Mouse (Mus musculus): ENCODE data around the gene Pemt. TPM values are rescaled to one million over a fixed set of nuclear protein-coding genes. Genes with fewer than 3 reads are reported as not detected.
A peak's percentile ranks its signal among the peaks of the same experiment; 100 is the strongest.

The Pemt gene
- polyA plus RNA-seq, 1 experiment from 2014 or later = 10.8 TPM

GRCm38 (mm10) chr11:60042277-60042676 lies 4.0 kb downstream of the Pemt start:
- Histone ChIP-seq H3K36me3 (no peaks in the 10 kb centered on the region), H3K27ac (replicated peaks) (no peak overlapping the region), H3K9me3 (replicated peaks) (no peaks in the 10 kb centered on the region), H3K4me1 (peaks cover 14% of the 10 kb centered on the region), H3K27me3 (ENCODE audit: low read depth, poor library complexity, severe bottlenecking) (no peaks in the 10 kb centered on the region), H3K4me3 (no peak overlapping the region)
- no peak for DNase-seq (ENCODE audit: low spot score)

- DNase-seq (ENCODE audit: low spot score) = no peak
- Histone ChIP-seq H3K9me3 (replicated peaks) (no peaks in the 10 kb centered on the region), H3K27me3 (ENCODE audit: low read depth, poor library complexity, severe bottlenecking) (no peaks in the 10 kb centered on the region), H3K27ac (replicated peaks) (no peak overlapping the region; the same call in 1 of the 2 replicates), H3K36me3 (no peaks in the 10 kb centered on the region), H3K4me1 (no peaks in the 10 kb centered on the region; the same call in 1 of the 2 replicates), H3K4me3 (no peak overlapping the region)
- WGBS = 80% methylated on average over 5 of the region's 5 CpGs
These were observed 9.6 kb downstream of the Pemt start for GRCm38 (mm10) chr11:60036537-60037220.

GRCm38 (mm10) chr11:60034911-60035400 lies 11.3 kb downstream of the Pemt start:
- Histone ChIP-seq H3K36me3 (no peaks in the 10 kb centered on the region), H3K4me1 (no peaks in the 10 kb centered on the region; the same call in 1 of the 2 replicates), H3K9me3 (replicated peaks) (no peaks in the 10 kb centered on the region), H3K4me3 (no peak overlapping the region), H3K27ac (replicated peaks) (no peak overlapping the region), H3K27me3 (ENCODE audit: low read depth, poor library complexity, severe bottlenecking) (no peaks in the 10 kb centered on the region)
- DNase-seq (ENCODE audit: low spot score) = no peak
- 87% methylated on average over 8 of the region's 8 CpGs for WGBS

- H3K4me3 ChIP-seq = no peak overlapping the region
- no peaks in the 10 kb centered on the region for H3K27me3 ChIP-seq (ENCODE audit: low read depth, poor library complexity, severe bottlenecking)
- H3K4me1 ChIP-seq = no peaks in the 10 kb centered on the region; the same call in 1 of the 2 replicates
- WGBS = 75% methylated on average over 6 of the region's 6 CpGs
- no peaks in the 10 kb centered on the region for H3K36me3 ChIP-seq
- H3K27ac ChIP-seq (replicated peaks) = no peak overlapping the region
- no peaks in the 10 kb centered on the region for H3K9me3 ChIP-seq (replicated peaks)
- DNase-seq (ENCODE audit: low spot score) = no peak
These were observed 12.0 kb downstream of the Pemt start for GRCm38 (mm10) chr11:60034293-60034692.

- Histone ChIP-seq H3K4me1 (no peaks in the 10 kb centered on the region; the same call in 1 of the 2 replicates), H3K27me3 (ENCODE audit: low read depth, poor library complexity, severe bottlenecking) (no peaks in the 10 kb centered on the region), H3K27ac (replicated peaks) (no peak overlapping the region), H3K9me3 (replicated peaks) (no peaks in the 10 kb centered on the region), H3K36me3 (no peaks in the 10 kb centered on the region), H3K4me3 (no peak overlapping the region)
- WGBS = 89% methylated on average over 6 of the region's 6 CpGs
- no peak for DNase-seq (ENCODE audit: low spot score)
These were observed 13.5 kb downstream of the Pemt start for GRCm38 (mm10) chr11:60032586-60033430.

GRCm38 (mm10) chr11:60030747-60031331 lies 15.4 kb downstream of the Pemt start:
- H3K36me3 ChIP-seq = no peaks in the 10 kb centered on the region
- no peak for DNase-seq (ENCODE audit: low spot score)
- H3K27ac ChIP-seq (replicated peaks) = peak overlapping the region; percentile 38
- no peaks in the 10 kb centered on the region for H3K9me3 ChIP-seq (replicated peaks)
- H3K27me3 ChIP-seq (ENCODE audit: low read depth, poor library complexity, severe bottlenecking) = no peaks in the 10 kb centered on the region
- 91% methylated on average over 4 of the region's 4 CpGs for WGBS
- H3K4me3 ChIP-seq = no peak overlapping the region
- no peaks in the 10 kb centered on the region; the same call in 1 of the 2 replicates for H3K4me1 ChIP-seq

GRCm38 (mm10) chr11:60029976-60030375 lies 16.3 kb downstream of the Pemt start:
- DNase-seq (ENCODE audit: low spot score) = no peak
- WGBS = 79% methylated on average over 9 of the region's 9 CpGs
- Histone ChIP-seq H3K4me3 (no peak overlapping the region), H3K4me1 (no peaks in the 10 kb centered on the region; the same call in 1 of the 2 replicates), H3K9me3 (replicated peaks) (no peaks in the 10 kb centered on the region), H3K36me3 (no peaks in the 10 kb centered on the region), H3K27me3 (ENCODE audit: low read depth, poor library complexity, severe bottlenecking) (no peaks in the 10 kb centered on the region), H3K27ac (replicated peaks) (no peak overlapping the region)

GRCm38 (mm10) chr11:60027913-60028875 lies 18.1 kb downstream of the Pemt start:
- Histone ChIP-seq H3K27ac (replicated peaks) (no peak overlapping the region), H3K27me3 (ENCODE audit: low read depth, poor library complexity, severe bottlenecking) (no peaks in the 10 kb centered on the region), H3K36me3 (no peaks in the 10 kb centered on the region), H3K4me1 (no peaks in the 10 kb centered on the region; the same call in 1 of the 2 replicates), H3K4me3 (no peak overlapping the region), H3K9me3 (replicated peaks) (no peaks in the 10 kb centered on the region)
- no peak for DNase-seq (ENCODE audit: low spot score)
- 81% methylated on average over 10 of the region's 10 CpGs for WGBS

GRCm38 (mm10) chr11:60027272-60027671 lies 19.0 kb downstream of the Pemt start:
- peak; percentile 78 for DNase-seq (ENCODE audit: low spot score)
- Histone ChIP-seq H3K4me1 (no peaks in the 10 kb centered on the region; the same call in 1 of the 2 replicates), H3K27me3 (ENCODE audit: low read depth, poor library complexity, severe bottlenecking) (no peaks in the 10 kb centered on the region), H3K4me3 (no peak overlapping the region), H3K27ac (replicated peaks) (no peak overlapping the region), H3K9me3 (replicated peaks) (no peaks in the 10 kb centered on the region), H3K36me3 (no peaks in the 10 kb centered on the region)
- 0% methylated on average over 2 of the region's 2 CpGs for WGBS

- no peaks in the 10 kb centered on the region for H3K9me3 ChIP-seq (replicated peaks)
These were observed 20.1 kb downstream of the Pemt start for GRCm38 (mm10) chr11:60026166-60026565.

GRCm38 (mm10) chr11:60021201-60021600 lies 25.1 kb downstream of the Pemt start:
- no peak for DNase-seq (ENCODE audit: low spot score)
- H3K27ac ChIP-seq (replicated peaks) = no peak overlapping the region
- 87% methylated on average over 6 of the region's 6 CpGs for WGBS

More at GRCm38 (mm10) chr11:60026166-60026565, 20.1 kb downstream of the Pemt start:
- Histone ChIP-seq H3K4me1 (no peaks in the 10 kb centered on the region), H3K27ac (replicated peaks) (no peak overlapping the region), H3K36me3 (no peaks in the 10 kb centered on the region), H3K4me3 (no peak overlapping the region), H3K27me3 (ENCODE audit: low read depth, poor library complexity, severe bottlenecking) (no peaks in the 10 kb centered on the region)
- no peak for DNase-seq (ENCODE audit: low spot score)
- WGBS = 77% methylated on average over 5 of the region's 5 CpGs

GRCm38 (mm10) chr11:60016726-60017125 lies 29.6 kb downstream of the Pemt start:
- Histone ChIP-seq H3K36me3 (no peaks in the 10 kb centered on the region), H3K9me3 (replicated peaks) (no peaks in the 10 kb centered on the region), H3K4me3 (no peak overlapping the region), H3K4me1 (no peaks in the 10 kb centered on the region), H3K27me3 (ENCODE audit: low read depth, poor library complexity, severe bottlenecking) (no peaks in the 10 kb centered on the region), H3K27ac (replicated peaks) (no peak overlapping the region)
- no peak for DNase-seq (ENCODE audit: low spot score)
- 73% methylated on average over 4 of the region's 4 CpGs for whole genome bisulfite sequencing

More at GRCm38 (mm10) chr11:60021201-60021600, 25.1 kb downstream of the Pemt start:
- Histone ChIP-seq H3K27me3 (ENCODE audit: low read depth, poor library complexity, severe bottlenecking) (no peaks in the 10 kb centered on the region), H3K4me1 (no peaks in the 10 kb centered on the region), H3K36me3 (no peaks in the 10 kb centered on the region), H3K9me3 (replicated peaks) (no peaks in the 10 kb centered on the region), H3K4me3 (no peak overlapping the region)
